Mouse (Mus musculus) CH12.LX (cell line): ENCODE measurements at regions not wholly inside any gene's neighbourhood (a gene's known extent, or its start where the extent isn't known, plus 50 kb on each side); places are given as distances from the start of the nearest gene placed in this dataset.

Experiments used
- DNase-seq: peaks from one replicate; pipeline ENCODE4 v3.0.0-alpha.2; 2013; ENCODE audit errors: extremely low read depth
- H3K27ac ChIP-seq: 2 replicates; pipeline ENCODE4 v1.5.1; 2012; ENCODE audit warnings: low read depth, mild to moderate bottlenecking, control low read depth, moderate library complexity; ENCODE audit not compliant: insufficient read depth
- H3K27me3 ChIP-seq: replicated peaks from 2 replicates; pipeline ENCODE3; 2012; ENCODE audit warnings: inconsistent platforms
- H3K36me3 ChIP-seq, 2 experiments: replicated peaks in 1 of 2; 2 replicates each; pipeline versions ENCODE3 to v1.6.1; 2012; ENCODE audit warnings: inconsistent platforms in 1 of 2, low read length in 1 of 2, mild to moderate bottlenecking in 1 of 2, mixed read lengths in 1 of 2, moderate library complexity in 1 of 2; ENCODE audit not compliant: control insufficient read depth in 1 of 2, insufficient read depth in 1 of 2
- H3K4me1 ChIP-seq, 2 experiments: 2 replicates each; pipeline ENCODE4 v1.6.1; 2012; ENCODE audit warnings: inconsistent platforms in 1 of 2, moderate library complexity in 1 of 2; ENCODE audit not compliant: insufficient read depth in 2 of 2, control insufficient read depth in 1 of 2
- H3K4me2 ChIP-seq: 2 replicates; pipeline ENCODE4 v1.6.1; 2012; ENCODE audit warnings: low read depth, mild to moderate bottlenecking, control low read depth; ENCODE audit not compliant: poor library complexity, insufficient read depth, severe bottlenecking
- H3K4me3 ChIP-seq, 3 experiments: fragments of 150-350 bp in 1 of 3; sonication (generic) in 1 of 3; replicated peaks in 1 of 3; 2 replicates each; pipeline versions ENCODE3 to v1.5.1; 2011 to 2012; ENCODE audit warnings: low read depth in 2 of 3, low read length in 2 of 3, mild to moderate bottlenecking in 2 of 3, moderate library complexity in 2 of 3, control low read depth in 1 of 3, improper control_type of control experiment in 1 of 3, inconsistent platforms in 1 of 3, mixed read lengths in 1 of 3; ENCODE audit not compliant: poor library complexity in 1 of 3
- H3K79me2 ChIP-seq: replicated peaks from 2 replicates; pipeline ENCODE4 v1.6.1; 2012; ENCODE audit warnings: mild to moderate bottlenecking, moderate library complexity; ENCODE audit not compliant: control insufficient read depth, poor library complexity, insufficient read depth, severe bottlenecking; ENCODE audit errors: extremely low read depth
- H3K9ac ChIP-seq: 2 replicates; pipeline ENCODE4 v1.6.1; 2012; ENCODE audit warnings: low read depth, mild to moderate bottlenecking, control low read depth, moderate library complexity; ENCODE audit not compliant: insufficient read depth
- H3K9me3 ChIP-seq: replicated peaks from 2 replicates; pipeline ENCODE3; 2012; ENCODE audit warnings: low read length, inconsistent platforms, mixed read lengths
- CTCF ChIP-seq, 2 experiments: IDR thresholded peaks in 1 of 2; conservative IDR thresholded peaks in 1 of 2; 2 replicates each; pipeline ENCODE4 v1.5.1; 2011 to 2012; ENCODE audit warnings: low read depth in 2 of 2, low read length in 2 of 2, improper control_type of control experiment in 1 of 2, inconsistent platforms in 1 of 2, mild to moderate bottlenecking in 1 of 2, moderate library complexity in 1 of 2
- E2F4 ChIP-seq: IDR thresholded peaks from 2 replicates; pipeline ENCODE4 v1.6.1; 2011; ENCODE audit warnings: low read depth, low read length, improper control_type of control experiment; ENCODE audit not compliant: insufficient replicate concordance
- ELF1 ChIP-seq: IDR thresholded peaks from 2 replicates; pipeline ENCODE4 v1.6.1; 2014; ENCODE audit warnings: low read depth, mild to moderate bottlenecking, inconsistent platforms, low read length, improper control_type of control experiment
- EP300 ChIP-seq: IDR thresholded peaks from 2 replicates; pipeline ENCODE4 v1.6.1; 2011; ENCODE audit warnings: low read length, improper control_type of control experiment
- GABPA ChIP-seq: IDR thresholded peaks from 2 replicates; pipeline ENCODE4 v1.6.1; 2012; ENCODE audit warnings: low read depth, low read length, improper control_type of control experiment, inconsistent platforms; ENCODE audit not compliant: insufficient replicate concordance
- HCFC1 ChIP-seq: IDR thresholded peaks from 2 replicates; pipeline ENCODE4 v1.6.1; 2012; ENCODE audit warnings: low read depth, mild to moderate bottlenecking, inconsistent platforms, low read length, improper control_type of control experiment
- IRF4 ChIP-seq: IDR thresholded peaks from 2 replicates; pipeline ENCODE4 v1.6.1; 2014; ENCODE audit warnings: low read depth, mild to moderate bottlenecking, inconsistent platforms, low read length, improper control_type of control experiment
- JUN ChIP-seq: IDR thresholded peaks from 2 replicates; pipeline ENCODE4 v1.6.1; 2011; ENCODE audit warnings: low read depth, mild to moderate bottlenecking, low read length, improper control_type of control experiment, moderate library complexity; ENCODE audit not compliant: insufficient read depth
- MAZ ChIP-seq: IDR thresholded peaks from 2 replicates; pipeline ENCODE4 v1.6.1; 2012; ENCODE audit warnings: low read depth, mild to moderate bottlenecking, inconsistent platforms, low read length, improper control_type of control experiment, moderate library complexity
- MEF2A ChIP-seq: IDR thresholded peaks from 2 replicates; pipeline ENCODE4 v1.6.1; 2014; ENCODE audit warnings: low read depth, mild to moderate bottlenecking, inconsistent platforms, low read length, improper control_type of control experiment, borderline replicate concordance
- MYC ChIP-seq: IDR thresholded peaks from 2 replicates; pipeline ENCODE4 v1.6.1; 2011; ENCODE audit warnings: low read depth, mild to moderate bottlenecking, improper control_type of control experiment, low read length
- NELFE ChIP-seq: IDR thresholded peaks from 2 replicates; pipeline ENCODE4 v1.6.1; 2011; ENCODE audit warnings: low read depth, low read length, improper control_type of control experiment
- PAX5 ChIP-seq: IDR thresholded peaks from 2 replicates; pipeline ENCODE4 v1.6.1; 2012; ENCODE audit warnings: low read length, inconsistent platforms, mixed read lengths
- POLR2A ChIP-seq: IDR thresholded peaks from 2 replicates; pipeline ENCODE4 v1.6.1; 2011; ENCODE audit warnings: low read depth, mild to moderate bottlenecking, improper control_type of control experiment, low read length
- RAD21 ChIP-seq: IDR thresholded peaks from 2 replicates; pipeline ENCODE4 v1.6.1; 2011; ENCODE audit warnings: low read depth, mild to moderate bottlenecking, low read length, improper control_type of control experiment, moderate library complexity
- SMC3 ChIP-seq: IDR thresholded peaks from 2 replicates; pipeline ENCODE4 v1.6.1; 2011; ENCODE audit warnings: low read depth, low read length, improper control_type of control experiment
- TCF12 ChIP-seq: IDR thresholded peaks from 2 replicates; pipeline ENCODE4 v1.6.1; 2014; ENCODE audit warnings: low read depth, mild to moderate bottlenecking, inconsistent platforms, low read length, improper control_type of control experiment
- UBTF ChIP-seq: IDR thresholded peaks from 2 replicates; pipeline ENCODE4 v1.6.1; 2012; ENCODE audit warnings: low read depth, mild to moderate bottlenecking, inconsistent platforms, low read length, improper control_type of control experiment, moderate library complexity
- USF1 ChIP-seq: IDR thresholded peaks from 2 replicates; pipeline ENCODE4 v1.6.1; 2014; ENCODE audit warnings: low read depth, mild to moderate bottlenecking, inconsistent platforms, low read length, improper control_type of control experiment
- ZC3H11A ChIP-seq: IDR thresholded peaks from 2 replicates; pipeline ENCODE4 v1.6.1; 2012; ENCODE audit warnings: low read depth, mild to moderate bottlenecking, inconsistent platforms, low read length, improper control_type of control experiment
- ZKSCAN1 ChIP-seq: IDR thresholded peaks from 2 replicates; pipeline ENCODE4 v1.6.1; 2012; ENCODE audit warnings: low read depth, inconsistent platforms, low read length, improper control_type of control experiment, borderline replicate concordance
- ZNF384 ChIP-seq: IDR thresholded peaks from 2 replicates; pipeline ENCODE4 v1.6.1; 2012; ENCODE audit warnings: low read depth, low read length, improper control_type of control experiment, inconsistent platforms
- dilution Hi-C: fragments of 300-500 bp; cut with MboI; formaldehyde crosslinking; loops from 2 replicates; pipeline ENCODE4 v1.14.3; 2020; ENCODE audit warnings: low sequenced_read_pairs; ENCODE audit not compliant: extremely low pct_unique_long_range_greater_than_20kb, extremely low pct_ligation_motif_present
- in situ Hi-C: fragments of 300-500 bp; cut with MboI; formaldehyde crosslinking; loops from 3 replicates; pipeline ENCODE4 v1.14.3; 2019; ENCODE audit warnings: low sequenced_read_pairs, low pct_ligation_motif_present, low pct_unique_long_range_greater_than_20kb, mixed read lengths

- DNase-seq, result no peak
- H3K4me2 ChIP-seq, result no peak overlapping the region
- no peak overlapping the region for H3K27ac ChIP-seq
- no peaks in the 10 kb centered on the region for H3K36me3 ChIP-seq
- H3K27me3 ChIP-seq, result no peaks in the 10 kb centered on the region
- in situ Hi-C loops, result no loop called here
- no peak overlapping the region for H3K9ac ChIP-seq
- dilution Hi-C loops, result no loop called here
- no peak overlapping the region for H3K4me3 ChIP-seq
- H3K79me2 ChIP-seq, result no peaks in the 10 kb centered on the region
- H3K9me3 ChIP-seq, result peaks cover 2% of the 10 kb centered on the region
- H3K4me1 ChIP-seq, result peaks cover 3 to 10% of the 10 kb centered on the region in 2 experiments; a peak in 2 of 4 replicates
- TF ChIP-seq MYC, result no peak
- TF ChIP-seq ZKSCAN1, result no peak
- no peak for TF ChIP-seq HCFC1
- TF ChIP-seq EP300, result no peak
- no peak for TF ChIP-seq MEF2A
- no peak for TF ChIP-seq POLR2A
- TF ChIP-seq UBTF, result no peak
- TF ChIP-seq ELF1, result no peak
- no peak for TF ChIP-seq CTCF (conservative IDR thresholded peaks at IDR 0.05 in 1 of 2, IDR thresholded peaks at IDR 0.05 in 1 of 2; ENCODE audit: low read depth in 2 of 2, low read length in 2 of 2)
- TF ChIP-seq NELFE, result no peak
- no peak for TF ChIP-seq IRF4
- TF ChIP-seq ZNF384, result no peak
- no peak for TF ChIP-seq PAX5
- TF ChIP-seq USF1, result no peak
- TF ChIP-seq E2F4, result no peak
- no peak for TF ChIP-seq RAD21
- no peak for TF ChIP-seq GABPA
- TF ChIP-seq MAZ, result no peak
- TF ChIP-seq ZC3H11A, result no peak
- TF ChIP-seq, all 38 proteins: peak for 0
These were observed 91.6 kb downstream of the Cmc2 start for GRCm38 (mm10) chr8:116829631-116830030.

GRCm38 (mm10) chr8:116828220-116828619, 93.0 kb downstream of the Cmc2 start:
- Histone ChIP-seq H3K4me1 (peaks cover 3 to 10% of the 10 kb centered on the region in 2 experiments; a peak in 2 of 4 replicates), H3K9me3 (peaks cover 4% of the 10 kb centered on the region), H3K9ac (no peak overlapping the region), H3K27ac (no peak overlapping the region), H3K79me2 (no peaks in the 10 kb centered on the region), H3K4me2 (no peak overlapping the region), H3K36me3 (no peaks in the 10 kb centered on the region), H3K4me3 (no peak overlapping the region), H3K27me3 (no peaks in the 10 kb centered on the region)
- TF ChIP-seq ZNF384, result no peak
- TF ChIP-seq SMC3, result no peak
- TF ChIP-seq MYC, result no peak
- TF ChIP-seq TCF12, result no peak
- TF ChIP-seq MAZ, result no peak
- no peak for TF ChIP-seq USF1
- TF ChIP-seq JUN, result no peak
- in situ Hi-C loops (no loop called here), dilution Hi-C loops (no loop called here)
- no peak for DNase-seq
